ENCODE assay signal across 21 mouse cellular contexts in the genomic region with DNA sequence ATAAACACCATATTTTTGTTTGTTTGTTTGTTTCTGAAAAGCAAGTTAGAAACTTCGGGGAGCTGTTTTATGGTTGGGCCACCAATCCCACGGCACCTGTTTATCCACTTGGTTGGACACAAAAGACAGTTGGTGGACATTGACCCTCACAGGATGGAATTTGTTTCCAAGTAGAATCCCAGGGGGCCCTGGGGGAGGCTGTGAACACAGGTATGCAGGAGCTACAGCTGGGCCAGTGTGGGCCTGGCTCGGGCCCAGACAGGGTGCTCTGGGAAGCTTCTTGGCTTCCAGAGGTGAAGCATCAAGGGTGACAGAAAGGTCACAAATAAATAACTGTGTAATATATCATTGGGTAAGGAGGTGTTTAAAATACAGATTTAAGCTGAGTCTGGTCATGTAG. TPM values are rescaled to one million over a fixed set of nuclear protein-coding genes. Genes with fewer than 3 reads are reported as not detected.
"Had no signal": no experiment of that assay in that cellular context is flagged by ENCODE, and none has a peak within 500 bp of the region (broad histone marks: within the 10 kb centered on the region; RNA-seq: fewer than 3 reads in every experiment).

No protein-coding gene starts in this region.

- H3K9ac ChIP-seq: limb, embryonic 12.5 days; limb, embryonic 15.5 days; liver, embryonic 14.5 days; liver, postnatal 0 days; lung, embryonic 14.5 days; midbrain, embryonic 13.5 days had no signal

- H3K36me3 ChIP-seq: limb, embryonic 12.5 days; limb, embryonic 15.5 days; midbrain, embryonic 13.5 days had no signal

- H3K27ac ChIP-seq: hindbrain, postnatal 0 days; left cerebral cortex, adult 2 months; limb, embryonic 12.5 days; limb, embryonic 15.5 days; liver, embryonic 14.5 days; macrophage; midbrain, embryonic 13.5 days; stomach, postnatal 0 days had no signal

- ATAC-seq: hindbrain, postnatal 0 days; inflammation-experienced regulatory T-cells, adult 6 months; intestine, postnatal 0 days; liver, postnatal 0 days; lung, postnatal 0 days; midbrain, embryonic 13.5 days had no signal

- H3K4me2 ChIP-seq: limb, embryonic 12.5 days; limb, embryonic 15.5 days; liver, embryonic 11.5 days; lung, embryonic 14.5 days; midbrain, embryonic 13.5 days had no signal

- H3K4me3 ChIP-seq: left cerebral cortex, adult 2 months; limb, embryonic 12.5 days; limb, embryonic 15.5 days; midbrain, embryonic 13.5 days had no signal

- DNase-seq: layer of hippocampus, postnatal 36 days; left cerebral cortex, postnatal 4 days; liver, postnatal 0 days; lung, embryonic 14.5 days; right cerebral cortex, postnatal 14 days; right cerebral cortex, postnatal 4 days; thymus, adult 2 months; thymus, postnatal 14 days; thymus, postnatal 4 days had no signal

- H3K9me3 ChIP-seq: limb, embryonic 12.5 days; limb, embryonic 15.5 days; midbrain, embryonic 13.5 days had no signal

- H3K4me1 ChIP-seq: midbrain, embryonic 13.5 days had no signal

- H3K27me3 ChIP-seq: limb, embryonic 15.5 days had no signal

RNA-seq across cellular contexts. Expression of a gene that starts 25.0 kb away (rescaled TPM):
- polyA plus RNA-seq: inflammation-experienced regulatory T-cells, adult 6 months; macrophage had no signal
